Mouse (Mus musculus) c-Kit-positive CD71-positive TER-119-negative erythroid progenitor cells, embryonic 14.5 days (primary cell): ENCODE measurements around the gene Nub1.
"Not testable (repeated sequence)": the region's sequence is repeated elsewhere in the genome, so short reads cannot be mapped to it uniquely, and the experiment has no call there.

Source experiments
- DNase-seq: peaks from one replicate; pipeline ENCODE4 v3.0.0-alpha.2; 2013; ENCODE audit warnings: low read depth

Gene Nub1

GRCm38 (mm10) chr5:24685366-24686093 lies at the start of gene Nub1:
Gene Nub1, plus strand, starts transcription at chr5:24685532.
- peak; percentile 99 for DNase-seq

- no peak for DNase-seq
These were observed 48.3 kb upstream of the Nub1 start for GRCm38 (mm10) chr5:24636987-24637386.

- no peak for DNase-seq
These were observed 47.2 kb upstream of the Nub1 start for GRCm38 (mm10) chr5:24638131-24638530.

GRCm38 (mm10) chr5:24639081-24639480 lies 46.3 kb upstream of the Nub1 start:
- no peak for DNase-seq

- DNase-seq: no peak
These were observed 39.9 kb upstream of the Nub1 start for GRCm38 (mm10) chr5:24645454-24645853.

- no peak for DNase-seq
These were observed 36.1 kb upstream of the Nub1 start for GRCm38 (mm10) chr5:24649231-24649630.

- no peak for DNase-seq
These were observed 35.6 kb upstream of the Nub1 start for GRCm38 (mm10) chr5:24649701-24650100.

- DNase-seq: no peak
These were observed 34.0 kb upstream of the Nub1 start for GRCm38 (mm10) chr5:24651356-24651755.

- peak; percentile 31 for DNase-seq
These were observed 33.3 kb upstream of the Nub1 start for GRCm38 (mm10) chr5:24651768-24652752.

GRCm38 (mm10) chr5:24652780-24653179 lies 32.6 kb upstream of the Nub1 start:
- no peak for DNase-seq

GRCm38 (mm10) chr5:24654491-24654890 lies 30.8 kb upstream of the Nub1 start:
- DNase-seq: no peak

GRCm38 (mm10) chr5:24657113-24657512 lies 28.2 kb upstream of the Nub1 start:
- no peak for DNase-seq

GRCm38 (mm10) chr5:24659708-24660423 lies 25.5 kb upstream of the Nub1 start:
- DNase-seq: no peak

- DNase-seq: no peak
These were observed 23.9 kb upstream of the Nub1 start for GRCm38 (mm10) chr5:24661457-24661856.

GRCm38 (mm10) chr5:24674238-24674637 lies 11.1 kb upstream of the Nub1 start:
- peak; percentile 54 for DNase-seq

GRCm38 (mm10) chr5:24681436-24681835 lies 3.9 kb upstream of the Nub1 start:
- no peak for DNase-seq

GRCm38 (mm10) chr5:24684578-24685365 lies 560 bp upstream of the Nub1 start:
- no peak for DNase-seq

GRCm38 (mm10) chr5:24686176-24686575 lies 844 bp downstream of the Nub1 start:
- peak; percentile 72 for DNase-seq

GRCm38 (mm10) chr5:24686671-24687420 lies 1.5 kb downstream of the Nub1 start:
- DNase-seq: not testable (repeated sequence)

GRCm38 (mm10) chr5:24687696-24688095 lies 2.4 kb downstream of the Nub1 start:
- no peak for DNase-seq

- no peak for DNase-seq
These were observed 11.4 kb downstream of the Nub1 start for GRCm38 (mm10) chr5:24696704-24697103.
